Mouse (Mus musculus): ENCODE measurements around the gene Luzp4.

The Luzp4 gene

GRCm38 (mm10) chrX:148857340-148857739, at the start of gene Luzp4:
Gene Luzp4, plus strand, starts transcription at chrX:148857640.
- in situ Hi-C loops (cut with MboI, MseI) = loop anchor here (10.0 to 25.0 kb wide), 3 partner anchors 573 to 963 kb away; partner anchors contain the start of gene Gm15080

GRCm38 (mm10) chrX:148841801-148842200, 15.6 kb upstream of the Luzp4 start:
- in situ Hi-C loops (cut with MboI, MseI) = loop anchor here (25.0 kb wide), 1 partner anchor 220 kb away; the partner anchor contains the start of gene Ott

Data from T-helper 1 cell (primary cell).